Mouse (Mus musculus) hindbrain, embryonic 13.5 days (tissue): ENCODE data around the gene Hist1h1c. TPM values are rescaled to one million over a fixed set of nuclear protein-coding genes. Genes with fewer than 3 reads are reported as not detected.
A peak's percentile ranks its signal among the peaks of the same experiment; 100 is the strongest.
"Not testable (repeated sequence)": the region's sequence is repeated elsewhere in the genome, so short reads cannot be mapped to it uniquely, and the experiment has no call there.

Experiments
- ATAC-seq: fragments of 200-750 bp; cut with Nextera tagmentation; 2 replicates; pipeline ENCODE4 v1.8.0; 2017; ENCODE audit warnings: moderate TSS enrichment; ENCODE audit not compliant: low FRiP score
- H3K27ac ChIP-seq: fragments of 300-500 bp; sonication (generic); 2 replicates; pipeline ENCODE4 v1.5.1; 2015; ENCODE audit warnings: inconsistent platforms, mild to moderate bottlenecking, moderate library complexity
- H3K27me3 ChIP-seq: fragments of 300-500 bp; sonication (generic); 2 replicates; pipeline ENCODE4 v1.6.1; 2015; ENCODE audit warnings: mild to moderate bottlenecking, inconsistent platforms
- H3K36me3 ChIP-seq: fragments of 300-500 bp; sonication (generic); 2 replicates; pipeline ENCODE4 v1.6.1; 2015; ENCODE audit warnings: mild to moderate bottlenecking, inconsistent platforms
- H3K4me1 ChIP-seq: fragments of 300-500 bp; sonication (generic); replicated peaks from 2 replicates; pipeline ENCODE4 v1.6.1; 2015; ENCODE audit warnings: inconsistent platforms
- H3K4me2 ChIP-seq: fragments of 300-500 bp; sonication (generic); 2 replicates; pipeline ENCODE4 v1.6.1; 2015; ENCODE audit warnings: inconsistent platforms, mild to moderate bottlenecking, moderate library complexity
- H3K4me3 ChIP-seq: fragments of 300-500 bp; sonication (generic); 2 replicates; pipeline ENCODE4 v1.5.1; 2015; ENCODE audit warnings: mild to moderate bottlenecking, inconsistent platforms
- H3K9ac ChIP-seq: fragments of 300-500 bp; sonication (generic); 2 replicates; pipeline ENCODE4 v1.6.1; 2015; ENCODE audit warnings: mild to moderate bottlenecking, inconsistent platforms
- H3K9me3 ChIP-seq: fragments of 300-500 bp; sonication (generic); 2 replicates; pipeline ENCODE4 v1.6.1; 2016; ENCODE audit warnings: inconsistent platforms
- WGBS: fragments of 180-500 bp; shearing (Covaris S2); methylation state at CpG from one replicate; pipeline ENCODE4 v1.1.7; 2015; 5-methylcytosine and 5-hydroxymethylcytosine counted together
- polyA plus RNA-seq: library from polyadenylated mRNA; unstranded; fragments of >200 nt; fragmentation: Nextera tagmentation; extraction: Ambion mirVana; gene quantifications from 2 replicates; pipeline ENCODE4 v1.2.1, GENCODE M21; 2015

Hist1h1c gene
- polyA plus RNA-seq, 1 experiment from 2014 or later, result 9.7 TPM

DNA sequence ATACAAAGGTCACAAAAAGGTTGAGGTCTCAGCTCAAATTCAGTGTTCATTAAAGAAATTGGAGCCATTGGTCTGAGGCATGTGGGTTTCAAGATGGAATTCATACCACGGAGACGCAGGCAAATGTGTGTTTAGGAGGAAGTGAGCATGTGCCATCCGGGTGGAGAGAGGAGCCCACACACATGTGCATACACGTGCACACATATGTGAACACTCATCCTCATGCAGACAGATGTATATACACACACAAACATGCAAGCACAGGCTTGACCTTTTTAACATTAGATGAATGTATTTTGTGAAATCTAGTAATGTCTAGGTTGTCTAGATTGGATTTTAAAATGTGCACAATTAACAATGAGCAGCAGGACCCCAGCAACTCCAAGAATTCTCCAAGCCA lies 36.4 kb upstream of the Hist1h1c start:
- H3K9me3 ChIP-seq, result no peaks in the 10 kb centered on the region
- peaks cover 11% of the 10 kb centered on the region for H3K4me1 ChIP-seq
- no peak for ATAC-seq
- H3K36me3 ChIP-seq, result no peaks in the 10 kb centered on the region
- H3K4me3 ChIP-seq, result no peak overlapping the region
- 91% methylated on average over 4 of the region's 4 CpGs for WGBS
- H3K27ac ChIP-seq, result no peak overlapping the region
- no peak overlapping the region for H3K9ac ChIP-seq
- no peak overlapping the region for H3K4me2 ChIP-seq
- H3K27me3 ChIP-seq, result no peaks in the 10 kb centered on the region

DNA sequence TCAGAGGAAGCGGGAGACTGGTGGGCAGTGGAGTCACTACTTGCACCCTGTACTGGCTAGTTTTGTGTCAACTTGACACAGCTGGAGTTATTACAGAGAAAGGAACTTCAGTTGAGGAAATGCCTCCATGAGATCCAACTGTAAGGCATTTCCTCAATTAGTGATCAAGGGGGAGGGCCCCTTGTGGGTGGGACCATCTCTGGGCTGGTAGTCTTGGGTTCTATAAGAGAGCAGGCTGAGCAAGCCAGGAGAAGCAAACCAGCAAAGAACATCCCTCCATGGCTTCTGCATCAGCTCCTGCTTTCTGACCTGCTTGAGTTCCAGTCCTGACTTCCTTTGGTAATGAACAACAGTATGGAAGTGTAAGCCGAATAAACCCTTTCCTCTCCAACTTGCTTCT lies 35.8 kb upstream of the Hist1h1c start:
- not testable (repeated sequence) for H3K4me1 ChIP-seq, H3K27ac ChIP-seq, H3K9me3 ChIP-seq, H3K4me3 ChIP-seq, H3K27me3 ChIP-seq, ATAC-seq, H3K4me2 ChIP-seq, H3K36me3 ChIP-seq, H3K9ac ChIP-seq
- WGBS, result 83% methylated on average over 2 of the region's 2 CpGs

DNA sequence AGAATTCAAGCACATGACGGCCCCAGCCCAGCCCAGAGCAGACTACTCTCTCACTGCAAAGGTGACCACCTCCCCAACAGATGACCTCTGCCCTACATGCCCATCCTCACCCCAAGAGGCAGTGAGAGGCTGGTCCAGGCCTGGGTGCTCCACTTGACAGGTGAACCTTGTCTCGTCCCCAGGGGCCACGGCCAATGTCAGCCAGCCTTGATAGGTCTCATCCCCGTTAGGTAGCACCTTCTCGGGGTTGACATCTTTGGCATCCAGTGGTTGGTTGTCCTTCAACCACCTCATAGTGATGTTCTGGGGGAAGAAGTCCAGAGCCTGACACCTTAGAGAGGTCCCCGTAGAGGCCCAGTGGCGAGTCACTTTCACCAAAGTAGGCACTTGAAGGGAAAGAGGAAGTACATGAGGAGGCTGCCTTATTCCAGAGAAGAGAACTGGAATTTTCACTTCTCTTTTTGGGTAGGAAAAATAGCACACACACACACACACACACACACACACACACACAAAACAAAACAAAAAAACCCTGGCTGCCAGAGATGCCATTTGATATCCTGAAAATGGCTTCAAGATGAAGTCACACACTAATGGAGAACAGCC lies 32.8 kb upstream of the Hist1h1c start:
- no peak overlapping the region for H3K27ac ChIP-seq
- H3K4me2 ChIP-seq, result no peak overlapping the region
- H3K27me3 ChIP-seq, result 0 out of 2 replicates have a peak, but pooled peaks cover 5% of the 10 kb centered on the region
- no peaks in the 10 kb centered on the region for H3K36me3 ChIP-seq
- no peak overlapping the region for H3K4me3 ChIP-seq
- no peak for ATAC-seq
- no peak overlapping the region for H3K9ac ChIP-seq
- WGBS, result 95% methylated on average over 7 of the region's 7 CpGs
- H3K9me3 ChIP-seq, result no peaks in the 10 kb centered on the region
- peaks cover 14% of the 10 kb centered on the region for H3K4me1 ChIP-seq

DNA sequence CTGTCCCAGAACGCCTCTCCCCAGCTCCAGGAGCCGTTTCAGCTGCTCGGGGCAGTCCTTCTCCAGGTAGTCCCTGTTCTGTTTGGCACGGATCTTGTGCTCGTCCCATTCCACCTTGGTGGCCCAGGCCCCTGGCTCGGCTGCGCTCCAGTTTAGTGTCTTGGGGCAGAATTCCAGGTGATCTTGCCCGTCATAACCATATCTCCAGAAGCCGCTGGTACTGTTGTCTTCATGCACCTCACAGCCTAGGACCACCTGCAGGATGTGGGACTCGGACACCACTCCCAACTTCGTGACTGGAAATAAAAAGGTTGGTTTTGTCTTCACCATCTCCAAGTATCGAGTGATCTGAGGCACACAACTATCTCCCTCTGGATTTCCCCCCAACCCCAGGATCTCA lies 31.8 kb upstream of the Hist1h1c start:
- WGBS, result 96% methylated on average over 12 of the region's 12 CpGs
- no peak for ATAC-seq

DNA sequence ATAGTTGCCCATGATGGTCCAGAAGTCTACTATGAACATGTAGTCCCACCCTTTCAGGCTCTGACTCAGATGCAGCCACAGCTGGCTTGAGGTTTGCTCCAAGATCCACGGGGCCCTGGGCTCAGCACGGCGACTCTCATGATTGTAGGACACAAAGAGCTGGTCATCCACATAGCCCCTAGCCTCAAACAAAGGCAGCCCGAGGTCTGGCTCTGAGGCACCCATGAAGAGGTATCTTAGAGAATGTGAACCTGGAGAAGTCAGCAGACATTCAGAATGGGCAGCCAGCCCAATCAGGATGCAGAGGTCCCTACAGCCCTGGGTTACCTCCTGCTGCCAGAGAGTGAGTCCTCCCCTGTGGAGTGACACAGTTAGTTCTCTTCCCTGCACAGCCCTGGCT lies 30.6 kb upstream of the Hist1h1c start:
- no peak overlapping the region for H3K9ac ChIP-seq
- H3K9me3 ChIP-seq, result no peaks in the 10 kb centered on the region
- no peak overlapping the region for H3K4me2 ChIP-seq
- 89% methylated on average over 4 of the region's 4 CpGs for WGBS
- peaks cover 14% of the 10 kb centered on the region for H3K4me1 ChIP-seq
- no peak for ATAC-seq
- no peak overlapping the region for H3K27ac ChIP-seq
- no peak overlapping the region for H3K4me3 ChIP-seq
- H3K27me3 ChIP-seq, result peaks cover 10% of the 10 kb centered on the region; the same call in 1 of the 2 replicates
- no peaks in the 10 kb centered on the region for H3K36me3 ChIP-seq

More for the DNA sequence above, 31.8 kb upstream of the Hist1h1c start:
- no peaks in the 10 kb centered on the region for H3K36me3 ChIP-seq
- no peak overlapping the region for H3K9ac ChIP-seq
- H3K27ac ChIP-seq, result no peak overlapping the region
- peaks cover 14% of the 10 kb centered on the region for H3K4me1 ChIP-seq
- no peak overlapping the region for H3K4me3 ChIP-seq
- H3K4me2 ChIP-seq, result no peak overlapping the region
- H3K9me3 ChIP-seq, result no peaks in the 10 kb centered on the region
- H3K27me3 ChIP-seq, result peaks cover 10% of the 10 kb centered on the region; the same call in 1 of the 2 replicates

DNA sequence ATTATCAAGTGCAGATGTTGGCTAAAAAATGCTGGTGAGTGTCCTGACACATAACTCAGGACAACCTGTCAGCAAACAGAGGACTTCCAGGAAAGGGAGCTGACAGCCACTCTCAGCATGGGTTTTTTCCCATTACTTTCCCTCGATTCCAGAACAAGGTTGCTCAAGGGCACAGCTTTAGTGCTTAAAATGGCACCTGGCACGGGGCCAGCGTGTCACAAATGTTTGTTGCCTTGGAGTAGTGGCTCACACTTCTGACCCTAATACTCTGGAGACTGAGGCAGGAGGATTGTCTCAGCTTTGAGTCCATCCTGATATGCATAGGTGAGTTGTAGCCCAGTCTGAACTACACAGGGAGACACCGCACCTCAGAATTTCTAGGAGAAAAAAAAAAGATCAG lies 30.0 kb upstream of the Hist1h1c start:
- no peaks in the 10 kb centered on the region for H3K36me3 ChIP-seq
- H3K4me3 ChIP-seq, result no peak overlapping the region
- no peaks in the 10 kb centered on the region for H3K9me3 ChIP-seq
- no peak for ATAC-seq
- no peak overlapping the region for H3K4me2 ChIP-seq
- peaks cover 14% of the 10 kb centered on the region for H3K4me1 ChIP-seq
- H3K9ac ChIP-seq, result no peak overlapping the region
- no peak overlapping the region for H3K27ac ChIP-seq
- 83% methylated on average over 4 of the region's 4 CpGs for WGBS
- peaks cover 10% of the 10 kb centered on the region; the same call in 1 of the 2 replicates for H3K27me3 ChIP-seq

DNA sequence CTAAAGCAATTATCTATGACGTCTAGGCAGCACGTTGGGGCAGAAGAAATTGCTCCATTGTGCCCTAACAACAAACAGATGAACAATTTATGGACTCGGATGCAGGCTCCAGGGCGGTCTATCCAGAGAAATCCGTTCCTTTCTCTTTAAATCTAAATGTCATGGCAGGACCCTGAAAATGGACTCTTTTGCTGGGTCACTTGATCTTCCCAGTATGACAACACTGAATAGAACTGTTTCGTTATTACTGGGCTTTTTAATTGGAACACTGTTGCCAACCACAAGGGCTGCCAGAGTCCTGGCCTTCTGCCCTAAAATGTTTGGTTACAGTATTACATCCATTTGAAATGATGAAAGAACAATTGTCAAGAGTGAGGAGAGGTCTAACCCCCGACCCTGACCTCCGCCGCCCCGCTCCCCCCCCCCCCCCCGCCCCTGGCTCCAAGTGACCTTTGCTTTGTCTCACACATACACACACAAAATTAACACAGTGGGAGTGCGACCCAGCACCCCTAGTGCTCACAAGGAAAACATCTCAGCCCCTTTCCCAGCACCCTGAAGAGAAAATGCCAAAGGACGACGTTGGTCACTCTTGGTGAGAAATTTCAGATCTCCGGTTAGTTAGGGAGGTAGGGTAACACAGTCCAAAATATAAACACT lies 28.8 kb upstream of the Hist1h1c start:
- peaks cover 14% of the 10 kb centered on the region for H3K4me1 ChIP-seq
- WGBS, result 9% methylated on average over 14 of the region's 15 CpGs

DNA sequence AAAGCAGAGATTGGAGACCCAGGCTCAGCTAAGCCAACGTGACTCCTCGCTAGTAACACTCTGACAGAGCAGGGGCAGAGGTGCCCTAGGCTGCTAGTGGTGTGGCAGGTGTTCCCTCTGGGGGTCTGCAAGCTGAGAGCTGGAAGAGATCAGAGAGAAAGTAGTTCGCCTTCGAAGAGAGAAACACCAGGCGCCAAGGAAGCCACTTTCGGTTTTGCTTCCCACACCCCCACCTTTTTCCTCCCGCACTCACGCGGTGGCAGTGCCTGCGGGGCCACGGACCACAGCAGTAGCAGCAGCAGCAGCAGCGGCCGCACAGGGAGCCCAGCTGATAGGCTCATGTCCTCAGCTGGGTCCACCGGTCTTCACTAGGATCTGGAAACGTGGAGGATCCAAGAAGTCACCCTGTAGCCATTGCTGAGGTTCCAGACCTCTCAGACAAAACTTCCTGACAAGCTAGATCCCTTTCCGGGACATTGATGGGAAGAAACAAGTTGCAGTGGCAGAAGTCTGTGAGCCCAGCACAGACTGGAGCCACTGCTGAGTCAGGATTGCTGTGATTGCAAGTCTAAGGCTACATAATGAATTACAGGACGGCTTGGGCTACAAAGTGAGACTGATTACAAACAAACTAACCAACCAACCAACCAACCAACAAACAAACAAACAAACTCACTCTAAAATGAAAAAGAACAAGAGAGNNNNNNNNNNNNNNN lies 28.1 kb upstream of the Hist1h1c start, which contains the start of gene Hfe:
Gene Hfe (minus strand): TSS at position 481 of the 716 bp plus-strand sequence.
- peaks cover 14% of the 10 kb centered on the region for H3K4me1 ChIP-seq
- H3K36me3 ChIP-seq, result no peaks in the 10 kb centered on the region
- WGBS, result 5% methylated on average over 17 of the region's 17 CpGs
- ATAC-seq, result no peak
- peak within 1 kb of the TSS; percentile 38 for H3K4me3 ChIP-seq
- H3K4me2 ChIP-seq, result peak within 1 kb of the TSS; percentile 59
- H3K27ac ChIP-seq, result no peak within 1 kb of the TSS
- peaks cover 10% of the 10 kb centered on the region; the same call in 1 of the 2 replicates for H3K27me3 ChIP-seq
- peak within 1 kb of the TSS; percentile 62; the same call in 1 of the 2 replicates for H3K9ac ChIP-seq
- no peaks in the 10 kb centered on the region for H3K9me3 ChIP-seq

More for the DNA sequence above, 28.8 kb upstream of the Hist1h1c start:
- peak overlapping the region; percentile 59 for H3K4me2 ChIP-seq
- H3K9me3 ChIP-seq, result no peaks in the 10 kb centered on the region
- H3K27me3 ChIP-seq, result peaks cover 10% of the 10 kb centered on the region; the same call in 1 of the 2 replicates
- ATAC-seq, result no peak
- H3K36me3 ChIP-seq, result no peaks in the 10 kb centered on the region
- H3K4me3 ChIP-seq, result peak overlapping the region; percentile 38
- no peak overlapping the region for H3K27ac ChIP-seq
- peak overlapping the region; percentile 62; the same call in 1 of the 2 replicates for H3K9ac ChIP-seq

DNA sequence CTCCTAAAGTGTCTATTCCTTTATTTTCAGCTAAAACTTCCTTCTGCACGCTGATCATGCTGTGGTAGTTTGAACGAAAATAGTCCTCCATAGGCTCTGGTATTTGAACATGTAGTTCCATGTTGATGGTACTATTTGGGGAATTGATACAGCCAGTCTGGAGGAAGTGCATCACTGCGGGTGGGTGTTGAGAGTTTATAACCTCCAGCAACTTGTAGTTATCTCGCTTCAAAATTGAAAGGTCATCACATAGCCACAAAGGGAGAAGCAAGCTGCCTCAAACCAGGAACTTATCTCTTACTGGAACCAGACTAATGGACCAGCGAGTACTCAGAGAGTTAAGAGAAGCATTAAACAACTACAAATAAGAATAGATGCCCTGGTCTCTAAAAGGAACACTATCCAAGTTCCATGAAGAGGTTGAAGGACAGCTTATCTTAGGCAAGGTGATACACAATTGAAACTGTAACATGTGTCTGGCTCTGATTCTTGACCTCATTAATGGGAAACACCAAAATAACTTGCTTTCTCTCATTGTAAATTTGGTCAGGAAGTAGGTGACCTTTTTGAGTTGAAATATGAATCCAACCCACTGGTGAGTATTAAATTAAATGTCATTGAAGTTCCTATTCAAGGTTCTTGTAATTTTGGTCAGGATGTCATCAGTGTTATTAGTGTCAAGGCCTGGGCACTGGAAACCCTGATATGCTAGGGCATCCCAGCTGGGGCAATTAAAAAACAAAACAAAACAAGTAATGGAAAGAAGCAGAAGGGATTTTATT lies 22.2 kb upstream of the Hist1h1c start:
- WGBS, result 92% methylated on average over 5 of the region's 5 CpGs
- Histone ChIP-seq H3K4me2 (no peak overlapping the region), H3K4me1 (no peaks in the 10 kb centered on the region), H3K27me3 (peaks cover 2% of the 10 kb centered on the region; the same call in 1 of the 2 replicates), H3K9me3 (no peaks in the 10 kb centered on the region), H3K9ac (no peak overlapping the region), H3K36me3 (no peaks in the 10 kb centered on the region), H3K4me3 (no peak overlapping the region), H3K27ac (no peak overlapping the region)
- ATAC-seq, result no peak

DNA sequence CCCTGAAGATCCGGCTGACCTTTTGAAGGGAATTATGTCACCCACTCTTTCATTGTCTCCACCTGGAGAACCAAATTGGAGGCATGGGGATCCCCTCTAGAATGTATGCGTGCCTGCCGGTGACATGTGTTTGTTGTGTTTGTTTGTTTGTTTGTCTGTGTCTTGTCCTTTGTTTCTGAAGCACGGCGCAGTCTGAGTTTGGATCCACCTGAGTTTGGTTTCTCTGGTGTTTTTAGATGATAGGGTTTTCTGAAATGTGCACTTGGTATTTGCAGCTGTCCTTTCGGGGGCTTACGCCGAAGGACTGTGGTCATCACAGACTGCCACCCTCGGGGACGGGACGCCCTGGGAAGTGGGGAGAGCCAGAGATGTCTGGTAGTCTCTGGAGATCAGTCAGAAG lies 21.4 kb upstream of the Hist1h1c start:
- no peak for ATAC-seq
- WGBS, result 54% methylated on average over 11 of the region's 11 CpGs
- no peaks in the 10 kb centered on the region for H3K36me3 ChIP-seq
- no peak overlapping the region for H3K9ac ChIP-seq
- no peak overlapping the region for H3K4me3 ChIP-seq
- H3K27me3 ChIP-seq, result no peaks in the 10 kb centered on the region
- no peak overlapping the region for H3K4me2 ChIP-seq
- H3K4me1 ChIP-seq, result no peaks in the 10 kb centered on the region
- no peaks in the 10 kb centered on the region for H3K9me3 ChIP-seq
- no peak overlapping the region for H3K27ac ChIP-seq

DNA sequence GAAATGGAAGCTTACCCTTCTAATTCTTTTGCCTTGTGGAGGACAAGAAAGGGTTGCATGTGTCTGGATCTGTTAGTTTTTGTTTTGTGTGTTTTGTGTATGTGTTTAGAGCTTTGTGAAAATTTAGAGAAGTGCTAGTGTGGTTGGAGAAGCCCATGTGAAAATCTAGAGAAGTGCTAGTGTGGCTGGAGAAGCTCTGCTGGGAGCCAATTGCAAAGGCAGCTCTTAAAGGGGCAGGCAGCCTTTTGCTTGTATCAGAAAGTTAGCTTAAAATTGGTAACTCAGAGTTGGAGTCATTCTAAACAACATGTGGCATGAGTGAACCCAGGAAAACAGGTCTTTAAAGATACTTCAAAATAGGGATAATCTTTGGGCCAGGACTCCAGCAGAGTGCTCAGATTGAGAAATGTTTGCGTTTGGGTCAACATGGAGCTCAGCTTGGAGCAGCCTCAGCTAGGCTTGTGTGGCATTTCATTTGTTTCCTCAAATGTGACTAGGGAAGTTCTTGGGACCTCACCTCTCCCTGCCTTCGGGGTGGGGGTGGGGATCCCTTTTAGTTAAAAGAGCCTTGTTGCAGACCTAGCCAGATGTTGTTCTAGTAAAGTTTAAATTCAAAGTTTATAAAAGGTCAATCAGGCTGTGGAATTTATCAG lies 20.9 kb upstream of the Hist1h1c start:
- not testable (repeated sequence) for H3K4me1 ChIP-seq, ATAC-seq, H3K27ac ChIP-seq, H3K9ac ChIP-seq, H3K36me3 ChIP-seq, H3K9me3 ChIP-seq, H3K4me3 ChIP-seq, H3K27me3 ChIP-seq, H3K4me2 ChIP-seq
- WGBS, result 17% methylated on average over 2 of the region's 2 CpGs
